Mouse (Mus musculus): ENCODE results near the gene Tmprss11a. TPM values are rescaled to one million over a fixed set of nuclear protein-coding genes. Genes with fewer than 3 reads are reported as not detected.

Gene Tmprss11a
- not detected for total RNA-seq (2021)
- long read RNA-seq, experiment 1: 0 reads
- long read RNA-seq, experiment 2: 0 reads

DNA sequence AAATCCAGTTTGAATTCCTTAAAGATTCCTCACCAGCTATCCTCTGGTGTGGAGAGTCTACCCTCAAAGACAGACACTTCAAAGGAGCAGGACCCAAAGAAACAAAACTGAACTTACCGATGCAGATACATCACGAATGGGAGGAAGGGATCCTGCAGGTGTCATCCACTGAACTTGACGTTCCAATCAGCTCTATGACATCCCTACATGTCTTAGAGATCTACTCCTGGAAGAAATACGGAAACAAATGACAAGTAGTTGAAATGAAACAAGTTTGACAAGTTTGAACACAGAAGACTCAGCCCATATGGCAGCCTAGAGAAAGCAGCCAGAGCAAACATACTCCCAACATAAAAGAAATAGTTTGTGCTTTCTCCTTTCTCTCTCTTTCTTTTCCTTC, at the start of gene Tmprss11a:
TSS of gene Tmprss11a (minus strand) at position 101 of the 400 bp plus-strand sequence.
- no peak for DNase-seq (ENCODE audit: low spot score in 2 of 2)

DNA sequence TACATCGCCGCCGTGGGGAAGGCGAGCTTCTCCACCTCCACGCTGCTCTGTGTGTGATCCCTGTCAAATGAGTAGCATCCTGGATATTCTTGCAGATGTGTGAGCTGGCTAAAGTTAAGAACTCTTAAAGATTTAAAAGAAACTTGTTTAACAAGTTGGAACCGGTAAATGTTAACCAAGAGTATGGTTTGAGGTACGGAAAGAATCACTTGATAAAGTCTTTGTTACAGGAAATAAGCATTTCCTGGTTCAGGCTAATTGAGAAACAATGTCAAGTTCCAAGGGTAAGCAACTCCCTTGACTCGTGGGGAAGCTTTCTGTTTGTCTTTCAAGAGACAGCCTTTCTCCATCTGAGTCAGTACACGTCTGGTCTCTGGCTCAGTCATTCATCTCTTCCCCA, 49.7 kb upstream of the Tmprss11a start, which contains the start of gene Tmprss11g:
TSS of gene Tmprss11g (minus strand) at position 101 of the 400 bp plus-strand sequence.
- no peak for DNase-seq (ENCODE audit: low spot score in 2 of 2)

DNA sequence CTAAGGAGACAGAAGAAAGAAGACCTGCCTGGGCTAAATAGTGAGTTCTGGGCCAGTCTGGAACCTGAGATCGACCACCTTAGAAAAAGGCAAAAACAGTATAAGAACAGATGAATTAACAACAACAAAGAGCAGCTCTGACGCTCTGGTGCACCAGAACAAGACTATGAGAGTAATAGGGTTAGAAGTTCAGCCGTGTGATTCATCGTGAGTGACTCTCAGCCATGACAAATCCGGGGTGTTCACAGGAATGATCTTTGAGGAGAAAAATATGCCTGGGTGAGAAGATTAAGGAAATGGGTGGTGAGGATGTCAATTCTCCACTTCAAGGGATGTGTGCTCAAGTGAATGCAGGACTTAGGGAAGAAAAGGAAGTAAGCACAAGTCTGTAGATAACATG, 42.7 kb upstream of the Tmprss11a start:
- DNase-seq (ENCODE audit: low spot score in 2 of 2): no peak

DNA sequence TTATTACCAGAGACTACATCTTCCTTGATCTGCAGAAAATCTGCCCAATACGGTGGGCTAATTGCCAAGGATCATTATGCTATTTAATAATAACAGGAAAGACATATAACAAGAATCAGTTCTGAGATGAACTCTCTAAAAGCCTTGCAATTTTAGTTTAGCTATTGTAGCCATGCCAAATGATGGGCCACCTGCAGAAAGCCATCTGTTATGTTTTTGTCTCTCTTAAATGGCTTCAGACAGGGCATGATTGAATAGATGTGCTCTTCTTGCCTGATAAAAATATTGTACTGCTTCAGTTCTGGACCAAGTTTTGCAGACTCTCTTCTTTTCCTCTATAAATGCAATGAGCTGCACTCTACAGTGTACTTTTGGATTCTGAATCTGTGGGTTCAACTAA, 24.7 kb upstream of the Tmprss11a start:
- DNase-seq (ENCODE audit: low spot score in 2 of 2): no peak

- DNase-seq (ENCODE audit: low spot score in 2 of 2): no peak
These were observed 13.8 kb upstream of the Tmprss11a start for GRCm38 (mm10) chr5:86482562-86482961.

DNA sequence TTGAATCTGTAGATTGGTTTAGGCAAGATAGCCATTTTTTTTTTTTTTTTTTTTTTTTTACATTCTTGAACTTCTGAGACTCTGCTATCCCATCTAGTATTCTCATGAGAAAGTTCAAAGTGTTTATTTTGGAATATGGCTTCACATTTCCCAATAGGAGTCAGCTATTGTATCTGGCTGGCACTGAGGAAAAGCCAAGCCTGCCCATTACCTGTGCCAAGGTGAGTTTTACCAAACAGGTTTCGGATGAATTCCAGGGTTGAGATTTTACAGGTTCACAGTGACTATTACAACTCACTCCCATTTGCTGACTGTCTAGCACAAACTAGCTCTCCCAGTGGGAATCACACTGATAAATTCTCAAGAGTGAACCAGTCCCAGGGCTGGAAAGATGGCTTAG, 13.2 kb upstream of the Tmprss11a start:
- no peak for DNase-seq (ENCODE audit: low spot score in 2 of 2)

- no peak for DNase-seq (ENCODE audit: low spot score in 2 of 2)
These were observed 5.1 kb upstream of the Tmprss11a start for GRCm38 (mm10) chr5:86473859-86474258.

DNA sequence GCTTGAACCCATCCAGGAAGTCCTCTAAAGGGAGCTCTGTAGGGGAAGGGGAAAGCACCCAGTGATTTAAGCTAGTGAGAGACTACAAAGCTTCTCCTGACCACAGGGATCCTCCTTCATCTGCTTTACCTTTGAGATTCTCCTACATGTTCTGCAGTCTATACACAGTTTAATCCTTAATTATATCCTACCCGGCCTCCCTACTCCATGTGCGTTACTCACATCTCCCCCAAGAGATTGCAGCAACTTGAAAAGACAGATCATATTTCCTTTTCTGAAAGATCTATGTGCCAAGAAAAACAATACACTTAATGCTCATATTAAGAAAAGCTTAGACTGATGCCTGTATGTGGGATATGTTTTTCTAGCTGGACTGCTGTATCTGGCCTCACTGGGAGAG, 29.5 kb downstream of the Tmprss11a start:
- no peak for DNase-seq (ENCODE audit: low spot score in 2 of 2)

- no peak for DNase-seq (ENCODE audit: low spot score in 2 of 2)
These were observed 30.2 kb downstream of the Tmprss11a start for GRCm38 (mm10) chr5:86438548-86438947.

DNA sequence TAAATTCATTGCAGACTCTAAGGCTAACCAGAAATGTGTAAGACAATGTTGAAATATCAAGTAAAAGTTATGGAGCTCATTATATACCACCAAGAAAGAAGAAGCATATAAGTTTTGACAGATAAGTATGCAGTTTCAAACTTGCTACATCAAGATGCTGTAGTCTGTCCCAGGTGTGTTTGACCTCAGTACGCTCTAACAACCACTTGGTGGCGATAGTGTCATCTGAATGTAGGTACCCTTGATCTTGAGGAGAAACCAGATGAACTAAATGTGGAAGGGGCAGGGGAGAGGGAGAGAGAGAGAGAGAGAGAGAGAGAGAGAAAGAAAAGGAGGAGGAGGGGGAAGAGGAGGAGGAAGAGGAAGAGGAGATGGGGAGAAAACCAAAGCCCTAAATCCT, 36.1 kb downstream of the Tmprss11a start:
- no peak for DNase-seq (ENCODE audit: low spot score in 2 of 2)

DNA sequence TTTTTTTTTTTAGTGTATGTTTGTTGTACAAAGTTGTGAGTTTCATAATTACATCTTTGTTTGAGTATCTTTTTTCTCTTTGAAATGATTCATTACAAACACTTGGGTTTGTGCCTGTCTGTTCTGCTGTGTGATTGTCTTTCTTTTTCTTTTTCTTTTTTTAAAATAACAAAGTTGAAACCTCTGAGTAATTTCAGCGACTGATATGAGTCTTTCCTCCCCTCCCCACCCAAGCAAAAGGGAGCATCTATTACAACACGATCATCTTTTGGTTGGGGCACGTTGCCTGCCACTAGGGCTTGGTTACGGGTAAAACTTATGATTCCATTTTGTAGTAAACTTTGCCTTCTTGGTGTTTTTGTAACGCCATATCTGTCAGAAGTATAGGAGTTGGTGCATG, 37.7 kb downstream of the Tmprss11a start:
- no peak for DNase-seq (ENCODE audit: low spot score in 2 of 2)

DNA sequence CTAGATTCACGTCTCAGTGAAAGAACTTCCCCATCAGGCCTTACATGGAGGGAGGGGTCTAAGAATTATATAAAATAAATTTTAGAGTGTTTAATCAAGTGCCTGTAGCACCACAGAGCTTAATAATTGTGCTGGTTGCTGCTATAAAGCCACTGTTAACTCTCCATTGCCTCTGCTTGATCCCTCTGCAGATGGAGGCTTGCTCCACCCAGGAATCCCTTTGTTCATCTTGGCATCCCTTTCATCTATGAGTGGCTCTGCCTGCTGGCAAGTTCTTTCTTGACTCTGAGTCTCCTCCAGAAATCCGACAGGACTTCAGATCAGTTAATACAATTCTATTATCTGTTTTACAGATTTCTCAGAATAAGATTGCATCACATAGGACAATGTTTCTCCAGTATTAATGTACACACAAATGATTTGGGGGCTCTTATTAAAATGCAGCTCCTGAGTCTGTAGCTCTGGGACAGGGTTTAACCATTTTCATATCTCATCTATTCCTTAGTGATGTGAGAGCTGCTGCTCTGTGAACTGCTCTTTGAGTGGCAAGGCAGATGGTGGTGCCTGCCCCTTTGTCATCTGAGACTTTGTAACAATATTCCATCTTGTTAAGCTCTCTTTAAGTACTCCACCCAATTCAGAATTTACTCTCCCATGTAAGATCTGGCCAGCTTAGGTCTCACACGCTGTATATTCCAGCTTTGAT, 47.3 kb downstream of the Tmprss11a start:
- no peak for DNase-seq (ENCODE audit: low spot score in 2 of 2)

DNA sequence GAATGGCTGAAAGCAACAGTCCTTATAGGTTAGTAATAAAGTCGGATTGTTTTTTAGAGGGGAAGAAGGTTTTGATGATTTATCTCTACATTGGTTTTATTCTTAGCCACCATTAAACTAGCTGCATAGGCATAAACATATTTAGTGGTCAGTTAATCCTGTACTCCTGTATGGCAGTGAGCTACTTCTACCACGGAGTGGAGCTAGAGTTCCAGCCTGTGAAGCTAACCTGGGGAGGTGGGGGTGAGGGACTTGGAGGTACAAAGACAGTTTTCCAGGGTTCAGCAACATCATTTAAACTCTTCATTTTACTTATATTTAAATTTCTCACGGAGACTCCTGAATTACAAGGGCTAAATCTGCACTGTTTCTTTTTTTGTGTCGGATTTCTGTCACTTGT, 49.3 kb downstream of the Tmprss11a start:
- DNase-seq (ENCODE audit: low spot score in 2 of 2): no peak

DNA sequence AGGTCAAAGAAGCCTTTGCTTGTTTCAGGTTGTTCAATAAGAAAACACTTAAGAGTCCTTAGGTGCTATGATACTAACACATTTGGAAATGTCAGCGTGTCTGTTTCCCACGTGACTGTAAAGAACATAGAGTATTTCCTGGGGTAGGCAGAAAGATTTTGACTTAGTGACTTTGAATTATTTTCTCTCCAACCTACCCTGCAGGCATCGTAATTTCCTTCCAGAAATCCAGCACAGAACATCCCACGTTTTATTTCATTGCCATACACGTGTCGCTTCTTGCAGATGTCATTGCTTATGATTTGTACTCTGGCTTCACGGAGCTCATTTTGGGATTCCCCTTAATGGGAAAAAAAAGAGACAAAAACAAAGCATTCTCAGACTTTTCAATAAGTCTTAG, 54.5 kb downstream of the Tmprss11a start:
- DNase-seq (ENCODE audit: low spot score in 2 of 2): no peak

DNA sequence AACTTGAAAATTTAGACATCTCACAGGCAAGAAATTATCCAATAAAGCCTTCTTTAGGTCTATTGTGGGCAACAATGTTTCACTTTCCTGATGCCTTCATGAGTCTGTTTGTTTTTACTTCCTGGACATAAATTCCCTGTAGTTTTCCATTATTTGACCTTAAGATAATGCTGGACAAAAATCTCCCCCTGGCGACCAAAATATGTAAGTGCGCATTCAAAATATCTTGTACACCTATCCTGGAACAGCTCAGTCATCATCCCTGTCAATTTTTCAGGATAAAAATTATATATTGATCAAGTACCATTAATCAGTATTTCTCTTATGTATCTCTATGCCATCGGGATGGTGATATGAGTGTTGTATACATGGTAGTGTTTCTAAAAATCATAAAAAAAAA, 58.0 kb downstream of the Tmprss11a start:
- DNase-seq (ENCODE audit: low spot score in 2 of 2): no peak

DNA sequence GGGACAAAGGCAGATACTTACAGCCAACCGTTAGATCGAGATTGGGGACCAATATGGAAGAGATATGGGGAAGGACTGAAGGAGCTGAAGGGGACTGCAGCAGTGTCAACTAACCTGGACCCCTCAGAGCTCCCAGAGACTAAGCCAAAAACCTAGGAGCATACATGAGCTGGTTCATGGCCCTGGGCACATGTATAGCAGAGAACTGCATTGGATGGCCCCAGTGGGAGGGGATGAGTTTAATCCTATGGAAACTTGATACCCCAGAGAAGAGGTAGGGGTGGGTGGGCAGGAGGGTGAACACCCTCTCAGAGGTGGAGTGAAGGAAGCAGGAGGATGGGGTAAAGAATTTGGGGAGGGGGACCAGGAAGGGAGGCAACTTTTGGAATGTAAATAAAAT, 60.8 kb downstream of the Tmprss11a start:
- DNase-seq (ENCODE audit: low spot score in 2 of 2): no peak

- no peak for DNase-seq (ENCODE audit: low spot score in 2 of 2)
These were observed 61.6 kb downstream of the Tmprss11a start for GRCm38 (mm10) chr5:86407191-86407590.

- DNase-seq (ENCODE audit: low spot score in 2 of 2): no peak
These were observed 95.5 kb downstream of the Tmprss11a start, which contains the start of gene Tmprss11d for GRCm38 (mm10) chr5:86373320-86373719. Gene Tmprss11d (minus strand): TSS chr5:86373420.

Other genes with a start within 250 kb of the Tmprss11a start
- gene Tmprss11c, start 179.7 kb downstream of the Tmprss11a start, total RNA-seq (2021): not detected
- gene Tmprss11d, start 95.6 kb downstream of the Tmprss11a start, total RNA-seq (2021): not detected
- not detected for gene Tmprss11g, start 49.6 kb upstream of the Tmprss11a start, total RNA-seq (2021)
- gene Tmprss11f, start 163.4 kb upstream of the Tmprss11a start, total RNA-seq (2021): not detected
- gene Tmprss11b, start 207.4 kb upstream of the Tmprss11a start, total RNA-seq (2021): not detected